Mouse (Mus musculus) brain, adult 2 months (tissue): ENCODE measurements around the gene Arhgef19.
A peak's percentile ranks its signal among the peaks of the same experiment; 100 is the strongest.

Source experiments
- DNase-seq: peaks from one replicate; pipeline ENCODE4 v3.0.0; 2011; ENCODE audit warnings: low read depth, low spot score

Gene Arhgef19

DNA sequence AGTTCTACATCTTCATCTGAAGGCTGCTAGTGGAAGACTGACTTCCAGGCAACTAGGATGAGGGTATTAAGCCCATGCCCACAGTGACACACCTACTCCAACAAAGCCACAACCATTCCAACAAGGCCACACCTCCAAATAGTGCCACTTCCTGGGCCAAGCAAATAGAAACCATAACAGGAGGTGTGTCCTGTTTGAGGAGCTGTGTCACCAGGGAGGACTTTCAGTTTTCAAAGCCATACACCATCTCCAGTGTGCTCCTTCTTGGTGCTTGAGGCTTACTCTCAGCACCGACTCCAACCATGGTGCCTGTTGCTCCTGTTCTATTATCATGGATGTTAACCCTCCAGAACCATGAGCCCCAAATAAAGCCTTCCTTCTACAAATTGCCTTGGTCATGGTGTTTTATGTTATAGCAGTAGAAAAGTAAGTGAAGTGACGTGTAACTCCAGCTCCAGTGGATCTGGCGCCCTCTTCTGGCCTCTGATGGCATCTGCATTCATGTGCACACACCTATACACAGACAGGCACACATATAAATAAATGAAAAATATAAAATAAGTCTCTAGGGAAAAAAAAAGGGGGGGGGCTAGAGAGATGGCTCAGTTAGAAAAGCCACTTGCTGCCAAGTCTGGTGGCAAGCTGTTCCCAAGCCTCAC is 26.8 kb downstream of the Arhgef19 start:
- no peak for DNase-seq

DNA sequence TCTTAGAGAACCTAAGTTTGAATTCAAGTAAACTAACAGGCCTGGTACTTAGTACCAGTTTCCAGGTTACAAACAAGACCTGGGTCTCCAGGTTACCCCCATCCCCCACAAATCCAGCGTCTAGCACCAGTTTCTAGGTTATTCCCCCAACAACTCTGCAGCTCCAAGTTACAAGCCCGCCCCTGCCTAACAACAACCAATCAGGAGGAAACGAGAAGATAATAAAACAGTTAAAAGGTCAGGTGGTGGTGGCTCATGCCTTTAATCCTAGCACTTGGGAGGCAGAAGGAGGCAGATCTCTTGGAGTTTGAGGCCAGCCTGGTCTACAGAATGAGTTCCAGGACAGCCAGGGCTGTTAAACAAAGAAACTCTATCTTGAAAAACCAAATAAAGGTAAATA is 28.0 kb downstream of the Arhgef19 start:
- no peak for DNase-seq

DNA sequence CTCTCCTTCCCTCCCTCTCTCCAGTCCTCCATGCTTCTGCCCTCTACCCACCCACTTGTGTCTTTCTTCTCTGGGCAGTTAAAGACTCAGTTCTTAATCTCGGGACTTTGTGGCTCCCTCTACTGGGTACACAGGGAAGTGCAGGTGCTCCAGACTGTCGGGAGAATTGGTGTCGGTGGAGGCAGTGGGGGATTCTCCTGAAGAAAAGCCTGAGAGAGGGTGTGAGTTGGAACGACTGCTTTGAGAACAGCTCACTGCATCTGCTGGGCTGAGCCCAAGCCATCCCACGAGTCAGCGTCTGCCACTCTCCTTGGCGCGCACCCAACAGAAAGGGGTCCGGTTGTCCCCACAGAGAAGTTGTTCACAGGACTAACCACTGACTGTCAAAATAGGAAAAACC is 28.5 kb downstream of the Arhgef19 start:
- DNase-seq, result peak; percentile 67

DNA sequence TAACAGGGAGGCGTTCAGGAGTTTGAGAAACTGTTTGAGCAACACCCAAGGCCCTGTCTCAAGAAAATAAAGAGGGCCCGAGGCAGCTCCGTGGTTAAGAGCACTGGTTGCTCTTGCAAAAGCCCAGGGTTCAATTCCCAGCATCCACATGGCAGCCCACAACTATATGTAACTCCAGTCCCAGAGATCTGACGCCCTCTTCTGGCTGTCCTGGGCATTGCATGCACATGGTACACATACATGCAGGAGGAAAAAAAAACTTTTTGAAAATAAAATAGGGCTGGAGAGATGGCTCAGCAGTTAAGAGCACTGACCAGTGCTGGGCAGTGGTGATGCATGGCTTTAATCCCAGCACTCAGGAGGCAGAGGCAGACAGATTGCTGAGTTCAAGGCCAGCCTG is 29.1 kb downstream of the Arhgef19 start:
- DNase-seq, result no peak

DNA sequence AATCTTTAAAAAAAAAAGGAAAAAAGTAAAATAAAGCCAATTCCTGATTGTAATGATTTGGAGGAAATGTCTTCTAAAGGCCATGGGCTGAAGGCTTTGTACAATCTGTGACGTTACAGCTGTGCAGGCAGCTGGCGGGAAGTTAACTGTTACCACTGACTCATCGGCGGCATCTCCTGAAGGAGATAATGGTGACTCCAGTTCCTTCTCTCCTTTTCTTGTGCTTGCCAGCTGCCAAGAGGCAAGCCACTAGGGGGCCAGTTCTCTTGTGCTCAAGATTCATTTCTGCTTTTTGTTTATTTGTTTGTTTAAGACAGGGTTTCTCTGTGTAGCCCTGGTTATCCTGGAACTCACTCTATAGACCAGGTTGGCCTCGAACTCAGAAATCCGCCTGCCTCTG is 29.8 kb downstream of the Arhgef19 start:
- DNase-seq, result peak; percentile 33

DNA sequence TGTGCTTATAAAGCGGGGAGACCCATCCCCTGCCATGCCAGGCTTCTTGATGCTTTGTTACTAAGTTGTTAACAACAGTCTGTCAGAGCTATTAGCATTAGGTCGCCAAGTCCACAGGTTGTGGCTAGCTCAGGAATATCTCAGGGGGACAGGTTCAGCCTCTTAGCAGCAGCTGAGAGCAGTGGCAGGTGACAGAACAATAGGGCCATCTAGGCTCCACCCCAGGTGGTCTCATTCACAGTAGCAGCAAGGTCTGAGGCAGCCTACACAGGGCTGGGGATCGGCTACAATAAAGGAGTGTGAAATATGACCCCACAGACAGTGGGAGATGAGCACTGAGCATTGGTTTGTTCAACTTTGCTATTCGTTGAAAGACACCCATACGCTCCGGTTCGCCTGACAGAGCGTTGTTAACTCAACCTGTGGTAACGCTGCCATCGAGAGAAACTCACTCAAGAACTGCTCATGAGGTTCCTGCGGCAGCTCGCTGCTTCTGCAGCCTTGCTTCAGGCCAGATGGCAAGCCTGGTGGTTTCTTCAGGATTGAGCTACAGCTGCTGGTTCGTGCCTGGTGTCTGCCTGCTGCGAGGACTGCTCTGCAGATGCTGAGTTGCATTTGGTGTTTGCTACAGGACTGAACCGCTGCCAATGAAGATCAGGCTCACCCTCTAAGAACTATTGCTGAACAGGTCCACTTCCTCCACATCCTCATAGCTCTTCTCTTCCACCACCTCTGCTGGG is 31.1 kb downstream of the Arhgef19 start:
- DNase-seq, result no peak

DNA sequence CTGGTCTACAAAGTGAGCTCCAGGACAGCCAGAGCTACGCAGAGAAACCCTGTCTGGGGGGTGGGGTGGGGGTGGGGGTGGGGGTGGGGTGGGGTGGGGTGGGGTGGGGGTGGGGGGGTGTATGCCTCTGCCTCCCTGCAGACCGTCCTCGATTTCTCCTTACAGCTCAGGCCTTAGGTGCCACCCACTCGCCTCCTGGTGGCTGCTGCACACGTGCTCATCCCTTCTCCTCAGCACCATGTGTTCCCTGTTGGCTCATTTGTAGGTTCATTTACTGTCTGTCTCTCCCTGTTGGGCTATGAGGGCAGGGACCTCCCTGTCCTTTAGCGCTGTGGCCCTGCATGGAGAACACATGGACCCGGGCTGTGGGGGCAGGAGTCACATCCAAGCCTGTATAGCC is 31.9 kb downstream of the Arhgef19 start:
- peak; percentile 25 for DNase-seq

DNA sequence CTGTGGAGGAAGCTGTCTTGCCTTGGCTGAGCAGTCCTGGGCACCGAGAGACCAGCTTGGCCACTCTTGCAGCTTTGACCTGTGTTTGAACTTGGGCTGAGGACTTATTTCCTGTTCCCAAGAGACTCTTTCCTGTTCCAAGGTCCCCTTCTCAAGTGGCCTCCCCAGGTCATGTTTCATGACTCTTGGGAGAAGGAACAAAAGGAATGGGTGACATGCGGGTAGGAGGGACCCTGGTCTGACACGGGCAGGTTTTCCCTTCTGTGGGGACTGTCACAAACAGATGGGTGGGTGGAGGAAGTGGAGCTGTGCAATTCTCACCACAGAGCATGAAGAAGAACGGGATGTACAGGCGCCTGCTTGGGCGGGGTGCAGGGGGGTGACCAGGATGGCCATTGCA is 32.4 kb downstream of the Arhgef19 start:
- no peak for DNase-seq

DNA sequence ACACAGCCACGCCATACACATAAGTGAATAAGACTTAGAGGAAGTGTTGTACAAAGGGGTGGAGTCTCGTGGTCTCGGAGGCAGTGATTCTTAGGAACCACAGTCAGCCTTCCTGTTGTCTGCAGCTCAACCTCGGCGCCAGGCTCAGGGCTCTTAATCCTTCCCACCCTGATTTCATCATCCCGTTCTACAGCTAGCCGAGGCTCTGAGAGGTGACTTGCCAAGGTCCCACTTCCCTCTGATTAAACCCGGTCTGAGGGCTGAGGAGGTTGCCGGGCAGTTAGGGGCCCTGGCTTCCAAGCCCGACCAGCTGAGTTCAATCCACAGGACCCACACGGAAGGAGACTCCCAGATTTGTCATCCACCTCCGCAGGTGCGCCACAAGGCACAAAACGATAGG is 33.6 kb downstream of the Arhgef19 start:
- DNase-seq, result no peak

DNA sequence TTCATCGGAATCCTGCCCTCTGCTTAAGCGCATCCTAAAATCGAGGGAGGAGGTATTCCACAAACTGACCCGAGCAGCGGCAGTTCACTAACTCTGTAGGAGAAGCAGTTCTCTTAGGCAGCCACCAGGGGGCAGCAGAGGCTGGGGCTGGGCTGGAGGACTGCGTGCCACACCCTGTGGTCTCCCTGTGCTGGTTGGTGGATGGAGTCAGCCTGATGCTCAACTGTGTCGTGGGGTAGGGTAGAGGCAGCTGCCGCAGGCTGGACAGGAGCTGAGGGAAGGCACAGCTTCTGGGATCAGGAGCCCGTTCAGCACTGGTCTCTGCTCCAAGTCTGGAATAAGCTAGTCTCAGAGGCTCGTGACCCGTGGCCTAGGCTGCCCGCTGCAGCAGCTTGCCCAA is 34.0 kb downstream of the Arhgef19 start:
- DNase-seq, result peak; percentile 83

DNA sequence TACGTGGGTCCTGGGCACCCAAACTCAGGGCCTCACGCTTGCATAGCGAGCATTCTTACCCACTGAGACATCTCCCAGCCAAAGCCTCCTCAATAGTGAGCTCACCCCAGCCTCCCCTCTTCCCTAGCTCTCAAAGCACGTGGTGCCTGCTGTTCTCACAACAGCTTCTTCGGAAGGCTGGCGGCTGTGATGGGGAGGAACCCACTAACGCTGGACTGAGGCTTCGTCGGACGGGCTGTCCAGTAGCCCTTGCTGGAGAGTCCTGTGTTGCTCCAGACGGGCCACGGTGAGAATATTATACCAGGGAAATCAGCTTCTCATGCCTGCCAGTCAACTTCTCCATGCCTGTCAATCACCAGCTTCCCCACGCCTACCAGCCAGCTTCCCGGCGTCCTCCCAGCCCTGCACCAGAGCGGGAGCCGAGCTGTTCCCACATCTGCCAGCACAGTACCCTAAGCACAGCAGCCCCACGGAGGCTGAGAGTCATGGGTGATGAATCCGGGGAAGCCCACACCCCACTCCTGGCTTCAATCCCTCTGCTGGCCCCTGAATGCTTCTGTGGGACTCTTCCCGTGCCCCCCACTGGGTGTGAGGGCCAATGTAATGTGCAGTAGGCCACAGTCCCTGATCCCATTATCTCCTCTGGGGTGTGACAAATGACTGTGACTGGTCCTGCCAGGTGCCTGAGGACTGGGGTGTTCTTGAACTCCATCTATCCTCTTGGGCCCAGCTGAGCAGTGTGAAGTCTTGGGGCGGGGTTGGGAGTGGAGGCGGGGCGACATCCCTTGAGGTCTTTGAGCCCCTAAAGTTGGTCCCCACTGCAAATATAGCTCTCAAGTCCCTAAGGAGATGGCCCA is 35.4 kb downstream of the Arhgef19 start:
- no peak for DNase-seq

DNA sequence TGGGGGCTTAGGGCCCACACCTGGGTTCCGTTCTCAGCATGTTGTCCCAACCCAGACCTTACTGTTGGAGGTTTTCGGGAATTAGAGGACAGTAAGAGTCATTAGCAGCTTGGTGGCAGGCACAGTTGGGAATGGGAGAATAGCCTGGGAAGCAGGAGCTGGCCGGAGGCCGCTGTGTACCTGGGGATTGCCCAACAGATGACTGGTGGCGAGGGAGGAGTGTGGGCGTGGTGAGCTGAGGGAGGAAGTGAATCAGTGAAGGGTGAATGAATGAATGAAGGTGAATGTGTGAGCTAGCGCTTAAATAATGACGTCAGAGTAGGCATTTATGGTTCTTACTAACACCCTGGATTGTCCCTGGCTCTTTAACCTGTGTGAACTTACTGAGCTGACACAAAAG is 37.9 kb downstream of the Arhgef19 start:
- no peak for DNase-seq

DNA sequence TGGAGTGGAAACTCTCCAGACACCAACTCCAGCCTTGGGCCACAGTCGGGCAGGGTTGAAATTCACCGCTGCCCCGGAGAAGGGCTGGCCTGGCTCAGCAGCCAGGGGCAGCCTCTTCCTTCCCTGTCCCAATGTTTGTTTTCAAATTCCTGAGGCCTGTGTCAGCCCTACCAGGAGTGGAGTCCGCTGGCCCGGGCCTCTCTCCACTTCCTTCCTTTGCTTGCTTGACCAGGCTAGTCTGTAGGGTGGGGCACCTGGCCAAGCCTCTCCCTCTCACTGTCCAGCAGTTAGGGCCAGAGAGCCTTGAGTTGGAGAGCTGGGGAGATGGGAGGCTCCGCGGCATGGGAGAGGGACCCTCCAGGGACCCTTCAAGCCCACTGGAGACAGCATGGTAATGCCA is 38.9 kb downstream of the Arhgef19 start:
- DNase-seq, result no peak

DNA sequence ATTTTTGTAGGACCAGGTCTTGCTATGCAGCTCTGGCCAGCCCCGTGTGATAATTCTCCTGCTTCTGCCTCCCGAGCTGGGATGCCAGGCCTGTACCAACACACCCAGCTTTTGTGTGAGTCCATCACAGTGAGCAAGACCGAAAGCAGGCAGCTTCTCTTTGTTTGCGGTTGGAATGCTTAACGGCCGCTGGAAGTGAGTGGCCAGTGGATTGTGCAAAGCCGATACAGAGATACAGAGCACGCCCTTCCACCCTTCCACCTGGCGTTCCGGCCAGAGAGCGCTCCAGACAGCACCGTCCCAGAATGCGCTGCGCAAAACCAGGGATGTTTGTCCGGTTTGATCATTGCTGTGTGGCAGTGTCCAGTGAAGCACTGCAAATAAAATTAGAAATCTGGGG is 40.0 kb downstream of the Arhgef19 start:
- no peak for DNase-seq

DNA sequence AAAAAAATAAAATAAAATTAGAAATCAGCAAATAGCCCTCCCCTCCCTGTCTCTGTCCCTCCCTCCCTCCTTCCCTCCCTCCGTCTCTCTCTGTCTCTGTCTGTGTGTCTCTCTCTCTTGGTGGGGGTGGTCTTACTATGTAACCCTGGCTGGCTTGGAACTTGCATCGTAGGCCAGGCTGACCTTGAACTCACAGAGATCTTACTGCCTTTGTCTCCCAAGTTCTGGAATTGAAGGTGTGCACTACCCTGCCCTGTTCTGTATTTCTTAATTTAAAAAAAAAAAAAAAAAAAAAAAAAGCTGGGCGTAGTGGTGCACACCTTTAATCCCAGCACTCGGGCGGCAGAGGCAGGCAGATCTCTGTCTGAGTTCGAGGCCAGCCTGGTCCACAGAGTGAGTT is 40.5 kb downstream of the Arhgef19 start:
- DNase-seq, result no peak

DNA sequence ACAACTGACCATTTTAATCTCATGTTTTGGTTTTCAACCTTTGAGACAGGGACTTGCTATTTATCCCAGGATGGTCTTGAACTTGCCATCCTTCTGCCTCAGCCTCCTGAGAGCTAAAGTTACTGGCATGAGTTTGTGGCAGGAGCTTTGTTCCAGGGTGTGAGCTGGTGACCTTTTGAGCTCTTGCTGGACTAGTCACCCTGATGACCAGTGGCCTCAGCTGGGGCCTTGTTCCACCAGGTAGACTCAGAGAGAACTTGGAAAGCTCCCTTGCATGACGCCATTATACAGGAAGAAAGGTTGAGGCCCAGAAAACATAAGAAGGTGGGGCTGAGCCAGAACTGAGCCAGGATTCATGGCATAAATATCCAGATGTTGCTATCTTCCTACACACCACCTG is 41.2 kb downstream of the Arhgef19 start:
- no peak for DNase-seq

DNA sequence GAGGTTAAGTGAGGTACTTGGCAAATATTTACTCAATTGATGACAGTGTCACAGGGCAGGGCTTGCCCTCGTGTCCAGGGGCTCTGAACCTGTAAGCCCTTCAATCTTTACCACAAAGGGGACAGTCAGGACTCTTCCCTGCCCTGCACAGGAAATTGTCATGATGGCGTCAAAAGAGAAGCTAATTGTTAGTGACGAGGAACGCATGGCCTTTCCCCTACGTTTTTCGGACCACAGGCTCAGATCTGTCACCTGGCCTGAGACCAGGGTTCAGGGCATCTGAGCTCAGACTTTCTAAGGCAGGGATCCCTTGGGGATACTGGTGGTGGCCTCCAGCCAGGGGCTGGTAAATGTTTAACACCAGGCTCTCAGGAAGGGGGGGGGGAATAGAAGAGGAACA is 41.9 kb downstream of the Arhgef19 start:
- DNase-seq, result no peak

DNA sequence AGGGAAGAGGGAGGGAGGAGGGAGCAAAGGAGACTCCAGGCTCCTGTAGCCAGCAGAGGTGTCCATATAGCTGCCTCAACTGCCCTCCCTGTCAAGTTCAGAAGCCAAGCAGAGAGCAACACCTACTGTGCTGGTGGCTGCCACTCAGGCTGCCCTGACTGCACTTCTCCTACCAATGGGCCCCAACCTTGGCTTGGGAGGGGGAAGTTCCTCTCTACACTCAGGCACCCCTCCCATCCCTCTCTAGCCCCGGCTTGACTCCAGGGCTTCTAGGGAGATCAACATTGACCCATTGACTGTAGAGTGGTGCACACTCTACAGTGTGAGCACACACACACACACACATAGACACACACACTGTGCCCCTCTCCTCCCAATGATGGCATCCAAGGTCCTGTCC is 42.3 kb downstream of the Arhgef19 start:
- no peak for DNase-seq

DNA sequence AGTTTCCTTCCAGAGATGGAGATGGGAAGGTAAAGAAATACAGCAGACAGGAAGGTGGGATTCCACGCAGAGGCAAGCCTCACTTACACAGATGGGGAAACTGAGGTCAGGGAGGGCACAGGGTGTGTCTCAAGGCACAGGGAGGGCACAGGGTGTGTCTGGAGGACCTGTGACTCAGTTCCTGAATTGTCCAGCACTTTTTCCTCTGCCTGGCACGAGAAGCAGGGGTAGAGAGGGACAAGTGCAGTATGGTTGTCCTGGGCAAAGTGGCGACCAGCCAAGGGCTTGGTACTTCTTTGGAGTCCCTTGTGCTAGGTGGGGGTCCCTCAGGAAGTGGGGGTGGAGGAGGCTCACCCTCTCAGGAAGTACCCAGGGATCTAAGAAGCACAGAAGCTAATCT is 42.8 kb downstream of the Arhgef19 start:
- DNase-seq, result no peak

DNA sequence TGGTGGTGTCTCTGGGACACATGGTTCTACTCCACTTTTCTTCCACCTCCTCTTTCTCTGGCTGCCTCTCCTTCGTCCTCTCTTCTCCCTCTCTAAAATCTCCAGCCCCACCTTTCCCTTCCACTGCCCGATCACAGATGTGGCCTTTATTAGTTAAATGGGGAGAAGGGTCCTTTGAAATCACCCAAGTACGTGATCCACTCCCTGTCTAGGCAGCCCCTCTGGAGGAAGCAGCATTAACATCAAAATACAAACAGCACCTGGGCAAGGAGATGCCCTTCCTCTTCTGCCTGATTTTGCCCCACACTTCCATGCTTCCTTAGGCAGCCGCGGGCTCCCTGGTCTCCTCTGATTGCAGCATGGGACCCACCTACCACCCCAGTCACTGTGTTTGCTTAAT is 43.3 kb downstream of the Arhgef19 start:
- DNase-seq, result no peak

DNA sequence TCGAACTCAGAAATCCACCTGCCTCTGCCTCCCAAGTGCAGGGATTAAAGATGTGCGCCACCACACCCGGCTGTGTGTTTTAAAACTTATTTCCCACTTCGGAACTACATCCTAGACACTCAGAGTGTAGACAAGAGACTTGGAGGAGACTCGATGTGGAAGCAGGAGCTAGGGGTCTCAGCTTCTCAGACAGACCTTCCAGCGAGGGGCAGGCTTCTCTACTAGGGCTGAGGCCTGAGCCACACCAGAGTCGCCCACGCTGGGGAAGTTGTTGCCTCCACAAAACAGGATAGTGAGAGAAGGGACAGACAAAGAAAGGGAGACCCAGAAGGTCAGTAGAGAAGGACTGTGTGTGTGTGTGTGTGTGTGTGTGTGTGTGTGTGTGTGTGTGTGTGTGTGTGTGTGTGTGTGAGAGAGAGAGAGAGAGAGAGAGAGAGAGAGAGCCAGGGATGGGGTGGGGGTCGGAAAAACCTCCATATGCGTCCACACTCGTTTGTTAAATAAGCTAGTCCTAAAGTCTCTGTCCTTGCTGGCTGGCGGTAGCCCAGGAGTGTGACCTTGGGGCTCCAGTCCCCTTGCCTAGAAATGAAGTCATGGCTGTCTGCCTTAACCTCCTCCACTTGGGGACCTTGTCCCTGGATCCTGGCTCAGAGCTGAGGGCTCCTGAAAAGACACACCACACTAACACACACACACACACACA is 44.0 kb downstream of the Arhgef19 start:
- DNase-seq, result no peak

DNA sequence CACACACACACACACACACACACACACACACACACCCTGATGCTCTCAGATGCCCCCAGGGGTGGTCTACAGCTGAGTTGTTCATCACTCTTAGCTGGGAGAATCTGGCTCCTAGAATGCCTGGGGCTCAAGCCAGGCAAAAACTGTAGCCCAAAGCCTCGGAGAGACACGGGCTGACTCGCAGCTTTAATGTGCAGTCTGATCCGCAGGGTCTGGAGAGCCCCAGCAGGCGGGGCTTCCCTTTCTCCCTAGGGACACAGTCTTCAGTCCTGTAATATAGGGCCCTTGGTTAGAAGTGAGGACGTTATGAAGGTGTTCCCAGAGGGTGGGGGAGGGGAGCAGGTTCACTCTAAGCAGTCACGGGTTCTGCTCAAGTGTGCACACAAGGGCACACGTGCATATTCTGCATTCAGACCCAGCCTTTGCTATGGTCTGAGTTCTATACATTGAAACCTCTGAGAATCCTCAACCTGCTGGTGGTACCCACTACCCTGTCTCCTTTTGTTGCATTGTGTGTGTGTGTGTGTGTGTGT is 44.6 kb downstream of the Arhgef19 start:
- DNase-seq, result no peak
